ENCODE assay signal across 17 mouse cellular contexts in genomic region chr2:85131226-85131625, GRCm38 (mm10). TPM values are rescaled to one million over a fixed set of nuclear protein-coding genes. Genes with fewer than 3 reads are reported as not detected.
DNase-seq lines count a peak whose midpoint lies in the region; ATAC-seq and TF ChIP-seq lines count a peak whose summit lies in the region.
"Had no signal": no experiment of that assay in that cellular context is flagged by ENCODE, and none has a peak within 500 bp of the region (broad histone marks: within the 10 kb centered on the region; RNA-seq: fewer than 3 reads in every experiment).

No protein-coding gene starts in this region.

- 0 out of 2 replicates have a peak, but pooled peaks cover 6% of the 10 kb centered on the region for H3K27me3 ChIP-seq in forebrain, embryonic 10.5 days (ENCODE audit: poor library complexity, severe bottlenecking)
- H3K27me3 ChIP-seq in forebrain, embryonic 12.5 days = no peaks in the 10 kb centered on the region
- H3K27me3 ChIP-seq in hindbrain, embryonic 16.5 days (replicated peaks; ENCODE audit: control insufficient read depth, insufficient read depth, low read length) = no peaks in the 10 kb centered on the region
- H3K27me3 ChIP-seq in hindbrain, embryonic 14.5 days (ENCODE audit: control insufficient read depth, insufficient read depth, low read length) = no peaks in the 10 kb centered on the region
- H3K27me3 ChIP-seq in midbrain, embryonic 15.5 days (replicated peaks) = no peaks in the 10 kb centered on the region
- no peaks in the 10 kb centered on the region for H3K27me3 ChIP-seq in midbrain, postnatal 0 days (ENCODE audit: insufficient read depth, low read length)

- 0 out of 2 replicates have a peak overlapping the region, but pooled peaks have one; percentile 53 for H3K27ac ChIP-seq in forebrain, embryonic 10.5 days
- H3K27ac ChIP-seq in forebrain, embryonic 12.5 days = no peak overlapping the region
- no peak overlapping the region for H3K27ac ChIP-seq in hindbrain, embryonic 16.5 days (ENCODE audit: low read depth, low read length)
- H3K27ac ChIP-seq in hindbrain, embryonic 14.5 days = no peak overlapping the region
- H3K27ac ChIP-seq in midbrain, embryonic 15.5 days = no peak overlapping the region
- no peak overlapping the region for H3K27ac ChIP-seq in midbrain, postnatal 0 days (ENCODE audit: low read depth, low read length)
- H3K27ac ChIP-seq: hindbrain, postnatal 0 days; layer of hippocampus, adult 2 months had no signal

- no peak overlapping the region for H3K4me2 ChIP-seq in forebrain, embryonic 12.5 days
- H3K4me2 ChIP-seq in hindbrain, embryonic 16.5 days (ENCODE audit: low read length) = no peak overlapping the region
- H3K4me2 ChIP-seq in hindbrain, embryonic 14.5 days (replicated peaks) = no peak overlapping the region
- H3K4me2 ChIP-seq in midbrain, embryonic 15.5 days = no peak overlapping the region
- no peak overlapping the region for H3K4me2 ChIP-seq in midbrain, postnatal 0 days (ENCODE audit: low read depth, low read length, poor library complexity, severe bottlenecking)
- H3K4me2 ChIP-seq: limb, embryonic 13.5 days had no signal

- no peaks in the 10 kb centered on the region for H3K36me3 ChIP-seq in forebrain, embryonic 10.5 days (replicated peaks)
- no peaks in the 10 kb centered on the region for H3K36me3 ChIP-seq in forebrain, embryonic 12.5 days (replicated peaks)
- no peaks in the 10 kb centered on the region for H3K36me3 ChIP-seq in hindbrain, embryonic 16.5 days (ENCODE audit: control insufficient read depth, insufficient read depth, low read length)
- H3K36me3 ChIP-seq in hindbrain, embryonic 14.5 days (replicated peaks; ENCODE audit: control insufficient read depth, insufficient read depth) = no peaks in the 10 kb centered on the region
- no peaks in the 10 kb centered on the region for H3K36me3 ChIP-seq in midbrain, embryonic 15.5 days (replicated peaks)
- H3K36me3 ChIP-seq in midbrain, postnatal 0 days (ENCODE audit: insufficient read depth, low read length) = no peaks in the 10 kb centered on the region
- H3K36me3 ChIP-seq: limb, embryonic 13.5 days had no signal

- DNase-seq in forebrain, embryonic 10.5 days (ENCODE audit: extremely low spot score, low spot score) = no peak
- DNase-seq in hindbrain, embryonic 14.5 days (ENCODE audit: low spot score) = no peak
- DNase-seq in midbrain, postnatal 0 days (ENCODE audit: low spot score) = no peak
- no peak for DNase-seq in cerebellum, adult 8-10 months
- DNase-seq: cerebellum, adult 11-12 months; gastrocnemius, postnatal 14 days; kidney, adult 9 months; right cerebral cortex, postnatal 4 days had no signal

- TF ChIP-seq CTCF in midbrain, postnatal 0 days (IDR thresholded peaks at IDR 0.05) = no peak

- 28% methylated on average over 2 of the region's 2 CpGs for WGBS in forebrain, embryonic 10.5 days
- WGBS in forebrain, embryonic 12.5 days = 35% methylated on average over 2 of the region's 2 CpGs
- 51% methylated on average over 2 of the region's 2 CpGs for WGBS in hindbrain, embryonic 16.5 days
- 27% methylated on average over 2 of the region's 2 CpGs for WGBS in hindbrain, embryonic 14.5 days
- 29% methylated on average over 2 of the region's 2 CpGs for WGBS in midbrain, embryonic 15.5 days
- WGBS in midbrain, postnatal 0 days = 40% methylated on average over 2 of the region's 2 CpGs

- H3K4me3 ChIP-seq in forebrain, embryonic 10.5 days = no peak overlapping the region
- no peak overlapping the region for H3K4me3 ChIP-seq in forebrain, embryonic 12.5 days (replicated peaks)
- H3K4me3 ChIP-seq in hindbrain, embryonic 16.5 days (ENCODE audit: low read length) = no peak overlapping the region
- no peak overlapping the region for H3K4me3 ChIP-seq in hindbrain, embryonic 14.5 days (replicated peaks; ENCODE audit: low read length)
- H3K4me3 ChIP-seq in midbrain, embryonic 15.5 days = no peak overlapping the region
- H3K4me3 ChIP-seq in midbrain, postnatal 0 days (ENCODE audit: low read depth, low read length) = no peak overlapping the region
- H3K4me3 ChIP-seq: layer of hippocampus, adult 2 months; limb, embryonic 13.5 days; megakaryocyte, embryonic 14.5 days had no signal

- H3K4me1 ChIP-seq in forebrain, embryonic 10.5 days = peaks cover 32% of the 10 kb centered on the region
- H3K4me1 ChIP-seq in forebrain, embryonic 12.5 days = peaks cover 6% of the 10 kb centered on the region; the same call in 1 of the 2 replicates
- no peaks in the 10 kb centered on the region for H3K4me1 ChIP-seq in hindbrain, embryonic 16.5 days (ENCODE audit: control insufficient read depth, insufficient read depth, low read depth, low read length)
- H3K4me1 ChIP-seq in hindbrain, embryonic 14.5 days (replicated peaks; ENCODE audit: control insufficient read depth, insufficient read depth, low read length) = no peaks in the 10 kb centered on the region
- H3K4me1 ChIP-seq in midbrain, embryonic 15.5 days = 0 out of 2 replicates have a peak, but pooled peaks cover 2% of the 10 kb centered on the region
- H3K4me1 ChIP-seq in midbrain, postnatal 0 days (ENCODE audit: insufficient read depth, low read length) = no peaks in the 10 kb centered on the region
- H3K4me1 ChIP-seq: limb, embryonic 13.5 days; megakaryocyte, embryonic 14.5 days had no signal

- H3K9me3 ChIP-seq in forebrain, embryonic 10.5 days = no peaks in the 10 kb centered on the region
- H3K9me3 ChIP-seq in forebrain, embryonic 12.5 days = no peaks in the 10 kb centered on the region
- H3K9me3 ChIP-seq in hindbrain, embryonic 16.5 days (ENCODE audit: control insufficient read depth, low read length) = no peaks in the 10 kb centered on the region
- H3K9me3 ChIP-seq in hindbrain, embryonic 14.5 days (ENCODE audit: control insufficient read depth, low read length) = no peaks in the 10 kb centered on the region
- H3K9me3 ChIP-seq in midbrain, embryonic 15.5 days = no peaks in the 10 kb centered on the region
- no peaks in the 10 kb centered on the region for H3K9me3 ChIP-seq in midbrain, postnatal 0 days (ENCODE audit: low read length)
- H3K9me3 ChIP-seq: limb, embryonic 13.5 days; megakaryocyte, embryonic 14.5 days had no signal

- ATAC-seq in forebrain, embryonic 12.5 days (ENCODE audit: low FRiP score) = no peak
- ATAC-seq in hindbrain, embryonic 16.5 days = 0 out of 2 replicates have a peak, but pooled peaks have one; percentile 37
- no peak for ATAC-seq in hindbrain, embryonic 14.5 days (ENCODE audit: low FRiP score)
- 0 out of 2 replicates have a peak, but pooled peaks have one; percentile 41 for ATAC-seq in midbrain, embryonic 15.5 days (replicated peaks)
- no peak for ATAC-seq in midbrain, postnatal 0 days (ENCODE audit: low FRiP score)
- peak; percentile 76 for ATAC-seq in megakaryocyte-erythroid progenitor cell, adult 5-6 weeks (replicated peaks; ENCODE audit: low FRiP score, low TSS enrichment, poor library complexity, severe bottlenecking)
- ATAC-seq: hindbrain, postnatal 0 days; Patski had no signal

- no peak overlapping the region for H3K9ac ChIP-seq in forebrain, embryonic 12.5 days
- no peak overlapping the region for H3K9ac ChIP-seq in hindbrain, embryonic 16.5 days (ENCODE audit: low read depth, low read length)
- H3K9ac ChIP-seq in hindbrain, embryonic 14.5 days = no peak overlapping the region
- no peak overlapping the region for H3K9ac ChIP-seq in midbrain, embryonic 15.5 days
- no peak overlapping the region for H3K9ac ChIP-seq in midbrain, postnatal 0 days (replicated peaks; ENCODE audit: low read length, poor library complexity, severe bottlenecking)
- H3K9ac ChIP-seq: limb, embryonic 13.5 days had no signal

RNA-seq across cellular contexts. Expression of gene Aplnr, which starts 4.8 kb away (rescaled TPM):
- 37.6 and 38.8 TPM in 2 replicates for polyA plus RNA-seq in forebrain, embryonic 10.5 days (2016; fragmentation: Nextera tagmentation; extraction: Ambion mirVana)
- 27.7 and 28.1 TPM in 2 replicates for polyA plus RNA-seq in forebrain, embryonic 12.5 days (2016; fragmentation: Nextera tagmentation; extraction: Ambion mirVana)
- polyA plus RNA-seq in hindbrain, embryonic 16.5 days (2015; fragmentation: Nextera tagmentation; extraction: Ambion mirVana) = 23.9 and 33.7 TPM in 2 replicates
- 29.2 and 35.2 TPM in 2 replicates for polyA plus RNA-seq in hindbrain, embryonic 14.5 days (2014; fragmentation: Nextera tagmentation; extraction: Ambion mirVana)
- 30.6 TPM in 2 replicates for polyA plus RNA-seq in midbrain, embryonic 15.5 days (2015; fragmentation: Nextera tagmentation; extraction: Ambion mirVana)
- 17.4 and 22.4 TPM in 2 replicates for total RNA-seq in midbrain, postnatal 0 days (2014; rRNA removed)
- polyA plus RNA-seq in midbrain, postnatal 0 days (2015; fragmentation: Nextera tagmentation; extraction: Ambion mirVana) = 19.3 and 21.3 TPM in 2 replicates
- total RNA-seq in megakaryocyte-erythroid progenitor cell, adult 5-6 weeks (2014; fragmentation: Nextera tagmentation) = not detected in 2 replicates
- not detected in 2 replicates for total RNA-seq in megakaryocyte-erythroid progenitor cell, adult 5-6 weeks (2017)

Comparison
In these comparisons a context has a peak if more than half of its experiments do, and no peak if none do; other contexts are left out.
1. ATAC-seq: peak in hindbrain, embryonic 16.5 days (single experiment), midbrain, embryonic 15.5 days (single experiment) and megakaryocyte-erythroid progenitor cell, adult 5-6 weeks (single experiment); none in forebrain, embryonic 12.5 days (single experiment), hindbrain, embryonic 14.5 days (single experiment) and midbrain, postnatal 0 days (single experiment).